Mouse (Mus musculus) intestine, postnatal 0 days (tissue): Measurements from ENCODE around the gene Tbx5. TPM values are rescaled to one million over a fixed set of nuclear protein-coding genes. Genes with fewer than 3 reads are reported as not detected.

Experiments used
- ATAC-seq: fragments of 200-750 bp; cut with Nextera tagmentation; 2 replicates; pipeline ENCODE4 v1.8.0; 2017; ENCODE audit warnings: mild to moderate bottlenecking, moderate TSS enrichment, moderate library complexity
- H3K27ac ChIP-seq: fragments of 300-500 bp; sonication (generic); 2 replicates; pipeline ENCODE4 v1.5.1; 2014; ENCODE audit warnings: mild to moderate bottlenecking, low read depth, low read length, moderate library complexity
- H3K27me3 ChIP-seq: fragments of 300-500 bp; sonication (generic); replicated peaks from 2 replicates; pipeline ENCODE4 v1.6.1; 2014; ENCODE audit warnings: low read length, mixed read lengths; ENCODE audit not compliant: control insufficient read depth, insufficient read depth
- H3K36me3 ChIP-seq: fragments of 300-500 bp; sonication (generic); 2 replicates; pipeline ENCODE4 v1.6.1; 2014; ENCODE audit warnings: mild to moderate bottlenecking, moderate library complexity; ENCODE audit not compliant: control insufficient read depth, insufficient read depth
- H3K4me1 ChIP-seq: fragments of 300-500 bp; sonication (generic); replicated peaks from 2 replicates; pipeline ENCODE4 v1.6.1; 2014; ENCODE audit warnings: antibody characterized with exemption, low read length, mixed read lengths; ENCODE audit not compliant: control insufficient read depth, insufficient read depth
- H3K4me2 ChIP-seq: fragments of 300-500 bp; sonication (generic); replicated peaks from 2 replicates; pipeline ENCODE4 v1.6.1; 2014; ENCODE audit warnings: low read depth, mild to moderate bottlenecking, moderate library complexity
- H3K4me3 ChIP-seq: fragments of 300-500 bp; sonication (generic); 2 replicates; pipeline ENCODE4 v1.5.1; 2014; ENCODE audit warnings: low read depth, low read length
- H3K9ac ChIP-seq: fragments of 300-500 bp; sonication (generic); 2 replicates; pipeline ENCODE4 v1.6.1; 2014; ENCODE audit warnings: mild to moderate bottlenecking, low read depth, low read length
- H3K9me3 ChIP-seq: fragments of 300-500 bp; sonication (generic); 2 replicates; pipeline ENCODE4 v1.6.1; 2016; ENCODE audit warnings: mixed run types; ENCODE audit not compliant: control insufficient read depth
- CTCF ChIP-seq: sonication (generic); IDR thresholded peaks from 2 replicates; pipeline ENCODE4 v1.5.1; 2016; ENCODE audit warnings: low read depth, mild to moderate bottlenecking, control low read depth, antibody characterized with exemption, moderate library complexity
- WGBS: fragments of 180-500 bp; shearing (Covaris S2); extraction: QIAGEN DNeasy Blood & Tissue Kit; methylation state at CpG from one replicate; pipeline ENCODE4 v1.1.7; 2014; 5-methylcytosine and 5-hydroxymethylcytosine counted together
- polyA plus RNA-seq: library from polyadenylated mRNA; unstranded; fragments of >200 nt; fragmentation: Nextera tagmentation; extraction: Ambion mirVana; gene quantifications from 2 replicates; pipeline ENCODE4 v1.2.1, GENCODE M21; 2015

Tbx5 gene
- polyA plus RNA-seq, 1 experiment from 2014 or later, result not detected

- WGBS, result under 1% methylated on average over 33 of the region's 33 CpGs
- no peak for ATAC-seq
- H3K36me3 ChIP-seq, result no peaks in the 10 kb centered on the region
- H3K4me1 ChIP-seq, result no peaks in the 10 kb centered on the region
- H3K4me3 ChIP-seq, result no peak overlapping the region
- H3K4me2 ChIP-seq, result no peak overlapping the region
- no peak for TF ChIP-seq CTCF
- no peaks in the 10 kb centered on the region for H3K9me3 ChIP-seq
- H3K9ac ChIP-seq, result no peak overlapping the region
- H3K27me3 ChIP-seq, result peaks cover 79% of the 10 kb centered on the region
- no peak overlapping the region for H3K27ac ChIP-seq
Observed at GRCm38 (mm10) chr5:119796443-119797160, 35.9 kb upstream of the Tbx5 start.

GRCm38 (mm10) chr5:119797580-119798150 is 34.8 kb upstream of the Tbx5 start:
- H3K27me3 ChIP-seq, result peaks cover 87% of the 10 kb centered on the region

DNA sequence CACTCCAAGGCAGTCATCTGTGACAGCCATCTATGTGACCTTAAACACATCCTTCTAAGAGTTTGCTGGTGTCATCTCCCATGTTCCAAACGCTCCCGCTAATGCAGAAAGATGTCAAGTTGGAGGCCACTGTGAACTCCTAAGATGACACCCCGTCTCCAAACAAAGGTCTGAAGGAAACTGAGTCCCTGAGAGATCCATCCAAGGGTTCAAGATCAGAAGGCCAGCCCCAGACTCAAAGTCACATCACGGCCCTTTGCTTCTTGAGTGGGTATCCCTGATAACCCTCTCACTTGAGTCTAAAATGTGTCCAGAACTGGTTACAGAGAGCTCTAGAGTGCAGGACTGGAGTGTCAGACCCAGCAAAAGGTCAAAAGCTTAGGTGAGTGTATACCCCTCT is 34.2 kb upstream of the Tbx5 start:
- Histone ChIP-seq H3K9me3 (no peaks in the 10 kb centered on the region), H3K4me1 (no peaks in the 10 kb centered on the region), H3K4me2 (no peak overlapping the region), H3K4me3 (no peak overlapping the region), H3K9ac (no peak overlapping the region), H3K36me3 (no peaks in the 10 kb centered on the region), H3K27me3 (peaks cover 92% of the 10 kb centered on the region), H3K27ac (no peak overlapping the region)
- no peak for ATAC-seq
- no peak for TF ChIP-seq CTCF
- 6% methylated on average over 4 of the region's 4 CpGs for WGBS

More at GRCm38 (mm10) chr5:119797580-119798150, 34.8 kb upstream of the Tbx5 start:
- Histone ChIP-seq H3K9ac (no peak overlapping the region), H3K27ac (no peak overlapping the region), H3K4me1 (no peaks in the 10 kb centered on the region), H3K4me3 (no peak overlapping the region), H3K36me3 (no peaks in the 10 kb centered on the region), H3K9me3 (no peaks in the 10 kb centered on the region), H3K4me2 (no peak overlapping the region)
- WGBS, result 2% methylated on average over 25 of the region's 26 CpGs
- TF ChIP-seq CTCF, result no peak
- no peak for ATAC-seq

GRCm38 (mm10) chr5:119798713-119799418 is 33.6 kb upstream of the Tbx5 start:
- Histone ChIP-seq H3K4me3 (no peak overlapping the region), H3K36me3 (no peaks in the 10 kb centered on the region), H3K9me3 (no peaks in the 10 kb centered on the region), H3K9ac (no peak overlapping the region), H3K4me2 (no peak overlapping the region), H3K27ac (no peak overlapping the region), H3K4me1 (no peaks in the 10 kb centered on the region), H3K27me3 (peaks cover 92% of the 10 kb centered on the region)
- no peak for TF ChIP-seq CTCF
- WGBS, result 3% methylated on average over 5 of the region's 5 CpGs
- no peak for ATAC-seq

DNA sequence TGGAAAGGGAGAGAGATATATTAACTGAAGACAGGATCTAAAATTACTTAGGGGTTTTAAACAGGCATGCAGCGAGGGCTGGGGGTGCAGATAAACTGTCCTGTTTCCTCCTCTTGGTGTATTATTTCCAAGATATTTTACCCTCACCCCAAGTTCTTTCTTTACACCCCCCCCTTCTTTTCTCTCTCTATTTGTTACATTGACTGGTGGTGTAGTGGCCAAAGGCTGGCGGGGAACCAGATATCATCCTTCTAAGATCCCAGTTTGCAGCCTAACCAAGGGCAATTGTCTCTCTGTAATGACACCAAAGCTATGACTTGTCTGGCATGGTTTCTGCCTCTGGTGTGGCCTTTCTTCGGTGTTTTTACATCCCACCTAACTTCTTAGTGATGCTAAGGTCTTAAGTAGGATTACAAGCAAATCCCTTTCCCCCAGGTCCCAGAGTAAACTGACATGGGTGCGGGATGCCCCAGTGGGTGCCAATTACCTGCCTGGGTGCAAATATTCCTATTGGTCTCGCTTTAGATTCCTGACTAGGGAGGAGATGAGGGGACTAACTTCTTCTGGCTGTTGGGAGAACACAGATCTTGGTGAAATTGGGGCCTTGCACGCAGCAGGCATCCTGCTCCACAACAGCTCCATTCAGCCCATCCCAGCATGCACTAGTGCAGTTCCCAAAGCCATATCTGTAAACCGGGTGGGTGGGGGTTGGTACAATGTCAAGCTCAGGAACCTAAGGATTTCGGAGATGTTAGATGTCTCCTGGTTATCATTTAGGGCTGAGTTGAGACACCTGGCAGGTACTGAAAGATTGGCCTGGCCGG is 32.8 kb upstream of the Tbx5 start:
- Histone ChIP-seq H3K27me3 (peaks cover 93% of the 10 kb centered on the region), H3K4me3 (no peak overlapping the region), H3K9ac (no peak overlapping the region), H3K27ac (no peak overlapping the region), H3K9me3 (no peaks in the 10 kb centered on the region), H3K36me3 (no peaks in the 10 kb centered on the region), H3K4me2 (no peak overlapping the region), H3K4me1 (no peaks in the 10 kb centered on the region)
- no peak for TF ChIP-seq CTCF
- 6% methylated on average over 9 of the region's 9 CpGs for WGBS
- ATAC-seq, result no peak

GRCm38 (mm10) chr5:119800243-119800665 is 32.2 kb upstream of the Tbx5 start:
- Histone ChIP-seq H3K27ac (no peak overlapping the region), H3K27me3 (peaks cover 95% of the 10 kb centered on the region), H3K4me2 (no peak overlapping the region), H3K4me3 (no peak overlapping the region), H3K36me3 (no peaks in the 10 kb centered on the region), H3K9ac (no peak overlapping the region), H3K9me3 (no peaks in the 10 kb centered on the region), H3K4me1 (no peaks in the 10 kb centered on the region)
- ATAC-seq, result no peak
- no peak for TF ChIP-seq CTCF
- under 1% methylated on average over 11 of the region's 11 CpGs for WGBS
